Mouse (Mus musculus): ENCODE results near the gene Dap. TPM values are rescaled to one million over a fixed set of nuclear protein-coding genes. Genes with fewer than 3 reads are reported as not detected.

Gene Dap
- polyA plus RNA-seq, 1 experiment from 2014 or later: 44.5 TPM

- Histone ChIP-seq H3K4me3 (ENCODE audit: low read depth, low read length) (no peak overlapping the region), H3K27ac (ENCODE audit: low read depth, low read length) (no peak overlapping the region), H3K4me1 (ENCODE audit: control insufficient read depth, insufficient read depth, low read length) (no peaks in the 10 kb centered on the region), H3K9me3 (ENCODE audit: control insufficient read depth, low read length) (no peaks in the 10 kb centered on the region), H3K27me3 (ENCODE audit: control insufficient read depth, insufficient read depth, low read length) (no peaks in the 10 kb centered on the region), H3K4me2 (ENCODE audit: low read depth) (no peak overlapping the region), H3K36me3 (ENCODE audit: control insufficient read depth, insufficient read depth, low read length) (no peaks in the 10 kb centered on the region), H3K9ac (ENCODE audit: low read length) (no peak overlapping the region)
- WGBS: 68% methylated on average over 15 of the region's 15 CpGs
- no peak for ATAC-seq (ENCODE audit: insufficient read depth, low FRiP score, low TSS enrichment)
- DNase-seq (ENCODE audit: low spot score): no peak
Measured at GRCm38 (mm10) chr15:31309526-31309925, 85.4 kb downstream of the Dap start.

- Histone ChIP-seq H3K4me1 (ENCODE audit: control insufficient read depth, insufficient read depth, low read length) (no peaks in the 10 kb centered on the region), H3K27ac (ENCODE audit: low read depth, low read length) (no peak overlapping the region), H3K27me3 (ENCODE audit: control insufficient read depth, insufficient read depth, low read length) (no peaks in the 10 kb centered on the region), H3K9ac (ENCODE audit: low read length) (no peak overlapping the region), H3K4me3 (ENCODE audit: low read depth, low read length) (no peak overlapping the region), H3K4me2 (ENCODE audit: low read depth) (no peak overlapping the region), H3K36me3 (ENCODE audit: control insufficient read depth, insufficient read depth, low read length) (no peaks in the 10 kb centered on the region), H3K9me3 (ENCODE audit: control insufficient read depth, low read length) (no peaks in the 10 kb centered on the region)
- ATAC-seq (ENCODE audit: insufficient read depth, low FRiP score, low TSS enrichment): no peak
- no peak for DNase-seq (ENCODE audit: low spot score)
- WGBS: 63% methylated on average over 2 of the region's 2 CpGs
Measured at GRCm38 (mm10) chr15:31312001-31312400, 87.9 kb downstream of the Dap start.

GRCm38 (mm10) chr15:31315630-31316231 lies 91.6 kb downstream of the Dap start:
- Histone ChIP-seq H3K27ac (ENCODE audit: low read depth, low read length) (no peak overlapping the region), H3K4me1 (ENCODE audit: control insufficient read depth, insufficient read depth, low read length) (peaks cover 5% of the 10 kb centered on the region; the same call in 1 of the 2 replicates), H3K9me3 (ENCODE audit: control insufficient read depth, low read length) (no peaks in the 10 kb centered on the region), H3K36me3 (ENCODE audit: control insufficient read depth, insufficient read depth, low read length) (no peaks in the 10 kb centered on the region), H3K4me2 (ENCODE audit: low read depth) (no peak overlapping the region), H3K27me3 (ENCODE audit: control insufficient read depth, insufficient read depth, low read length) (no peaks in the 10 kb centered on the region), H3K9ac (ENCODE audit: low read length) (no peak overlapping the region), H3K4me3 (ENCODE audit: low read depth, low read length) (no peak overlapping the region)
- DNase-seq (ENCODE audit: low spot score) (peak; percentile 82), ATAC-seq (ENCODE audit: insufficient read depth, low FRiP score, low TSS enrichment) (peak; percentile 79; the same call in 1 of the 2 replicates)
- WGBS: 4% methylated on average over 5 of the region's 5 CpGs

- H3K4me1 ChIP-seq (ENCODE audit: control insufficient read depth, insufficient read depth, low read length): peaks cover 5% of the 10 kb centered on the region; the same call in 1 of the 2 replicates
- H3K36me3 ChIP-seq (ENCODE audit: control insufficient read depth, insufficient read depth, low read length): no peaks in the 10 kb centered on the region
- H3K4me3 ChIP-seq (ENCODE audit: low read depth, low read length): no peak overlapping the region
- ATAC-seq (ENCODE audit: insufficient read depth, low FRiP score, low TSS enrichment) (no peak), DNase-seq (ENCODE audit: low spot score) (no peak)
- H3K4me2 ChIP-seq (ENCODE audit: low read depth): no peak overlapping the region
- no peak overlapping the region for H3K9ac ChIP-seq (ENCODE audit: low read length)
- WGBS: 96% methylated on average over 3 of the region's 3 CpGs
- no peak overlapping the region for H3K27ac ChIP-seq (ENCODE audit: low read depth, low read length)
- H3K9me3 ChIP-seq (ENCODE audit: control insufficient read depth, low read length): no peaks in the 10 kb centered on the region
- H3K27me3 ChIP-seq (ENCODE audit: control insufficient read depth, insufficient read depth, low read length): no peaks in the 10 kb centered on the region
Measured at GRCm38 (mm10) chr15:31317056-31317805, 93.1 kb downstream of the Dap start.

- Histone ChIP-seq H3K27ac (ENCODE audit: low read depth, low read length) (no peak overlapping the region), H3K9ac (ENCODE audit: low read length) (no peak overlapping the region), H3K4me3 (ENCODE audit: low read depth, low read length) (no peak overlapping the region), H3K9me3 (ENCODE audit: control insufficient read depth, low read length) (no peaks in the 10 kb centered on the region), H3K4me1 (ENCODE audit: control insufficient read depth, insufficient read depth, low read length) (peaks cover 5% of the 10 kb centered on the region; the same call in 1 of the 2 replicates), H3K4me2 (ENCODE audit: low read depth) (no peak overlapping the region), H3K27me3 (ENCODE audit: control insufficient read depth, insufficient read depth, low read length) (no peaks in the 10 kb centered on the region), H3K36me3 (ENCODE audit: control insufficient read depth, insufficient read depth, low read length) (no peaks in the 10 kb centered on the region)
- 44% methylated on average over 6 of the region's 6 CpGs for WGBS
- no peak for ATAC-seq (ENCODE audit: insufficient read depth, low FRiP score, low TSS enrichment)
- DNase-seq (ENCODE audit: low spot score): no peak
Measured at GRCm38 (mm10) chr15:31318158-31318955, 94.2 kb downstream of the Dap start.

GRCm38 (mm10) chr15:31319046-31319445 lies 94.9 kb downstream of the Dap start:
- Histone ChIP-seq H3K9ac (ENCODE audit: low read length) (no peak overlapping the region), H3K27ac (ENCODE audit: low read depth, low read length) (no peak overlapping the region), H3K36me3 (ENCODE audit: control insufficient read depth, insufficient read depth, low read length) (no peaks in the 10 kb centered on the region), H3K27me3 (ENCODE audit: control insufficient read depth, insufficient read depth, low read length) (no peaks in the 10 kb centered on the region), H3K4me2 (ENCODE audit: low read depth) (no peak overlapping the region), H3K4me1 (ENCODE audit: control insufficient read depth, insufficient read depth, low read length) (peaks cover 5% of the 10 kb centered on the region; the same call in 1 of the 2 replicates), H3K9me3 (ENCODE audit: control insufficient read depth, low read length) (no peaks in the 10 kb centered on the region), H3K4me3 (ENCODE audit: low read depth, low read length) (no peak overlapping the region)
- 55% methylated on average over 4 of the region's 4 CpGs for WGBS
- DNase-seq (ENCODE audit: low spot score) (no peak), ATAC-seq (ENCODE audit: insufficient read depth, low FRiP score, low TSS enrichment) (no peak)

- Histone ChIP-seq H3K27me3 (ENCODE audit: control insufficient read depth, insufficient read depth, low read length) (no peaks in the 10 kb centered on the region), H3K36me3 (ENCODE audit: control insufficient read depth, insufficient read depth, low read length) (no peaks in the 10 kb centered on the region), H3K27ac (ENCODE audit: low read depth, low read length) (no peak overlapping the region), H3K9ac (ENCODE audit: low read length) (no peak overlapping the region), H3K4me2 (ENCODE audit: low read depth) (no peak overlapping the region), H3K4me3 (ENCODE audit: low read depth, low read length) (no peak overlapping the region), H3K9me3 (ENCODE audit: control insufficient read depth, low read length) (no peaks in the 10 kb centered on the region), H3K4me1 (ENCODE audit: control insufficient read depth, insufficient read depth, low read length) (peaks cover 5% of the 10 kb centered on the region; the same call in 1 of the 2 replicates)
- 75% methylated on average over 12 of the region's 12 CpGs for WGBS
- no peak for DNase-seq (ENCODE audit: low spot score)
- ATAC-seq (ENCODE audit: insufficient read depth, low FRiP score, low TSS enrichment): no peak
Measured at GRCm38 (mm10) chr15:31320598-31321377, 96.7 kb downstream of the Dap start.

- WGBS: 77% methylated on average over 4 of the region's 4 CpGs
Measured at GRCm38 (mm10) chr15:31323684-31324083, 99.6 kb downstream of the Dap start.

More at GRCm38 (mm10) chr15:31323684-31324083, 99.6 kb downstream of the Dap start:
- Histone ChIP-seq H3K36me3 (ENCODE audit: control insufficient read depth, insufficient read depth, low read length) (no peaks in the 10 kb centered on the region), H3K9me3 (ENCODE audit: control insufficient read depth, low read length) (no peaks in the 10 kb centered on the region), H3K4me1 (ENCODE audit: control insufficient read depth, insufficient read depth, low read length) (peaks cover 4% of the 10 kb centered on the region; the same call in 1 of the 2 replicates), H3K9ac (ENCODE audit: low read length) (no peak overlapping the region), H3K4me3 (ENCODE audit: low read depth, low read length) (no peak overlapping the region), H3K4me2 (ENCODE audit: low read depth) (no peak overlapping the region), H3K27ac (ENCODE audit: low read depth, low read length) (no peak overlapping the region), H3K27me3 (ENCODE audit: control insufficient read depth, insufficient read depth, low read length) (no peaks in the 10 kb centered on the region)
- DNase-seq (ENCODE audit: low spot score) (no peak), ATAC-seq (ENCODE audit: insufficient read depth, low FRiP score, low TSS enrichment) (no peak)

Data from neural tube, embryonic 11.5 days (tissue).